Mouse (Mus musculus) myocyte (in vitro differentiated cells): Measurements from ENCODE around the gene Drg2.

Experiments
- E2F4 ChIP-seq: IDR thresholded peaks from one replicate; pipeline ENCODE4 v1.6.1; 2011; ENCODE audit warnings: mild to moderate bottlenecking, control low read depth, moderate library complexity; ENCODE audit not compliant: insufficient read depth
- MAX ChIP-seq: IDR thresholded peaks from one replicate; pipeline ENCODE4 v1.6.1; 2011; ENCODE audit warnings: low read depth, mild to moderate bottlenecking, control low read depth
- MYOD1 ChIP-seq, 3 experiments: IDR thresholded peaks; one replicate each; pipeline ENCODE4 v1.6.1; 2011; ENCODE audit warnings: control low read depth in 2 of 3, low read depth in 2 of 3, mild to moderate bottlenecking in 2 of 3, moderate library complexity in 1 of 3; ENCODE audit not compliant: insufficient read length in 2 of 3, control insufficient read depth in 1 of 3
- POLR2A ChIP-seq: IDR thresholded peaks from one replicate; pipeline ENCODE4 v1.6.1; 2011; ENCODE audit warnings: low read depth, mild to moderate bottlenecking, control low read depth, moderate library complexity; ENCODE audit not compliant: insufficient read length
- POLR2AphosphoS2 ChIP-seq: IDR thresholded peaks from one replicate; pipeline ENCODE4 v1.6.1; 2011; ENCODE audit warnings: low read depth, control low read depth; ENCODE audit not compliant: insufficient read length
- USF1 ChIP-seq: IDR thresholded peaks from one replicate; pipeline ENCODE4 v1.6.1; 2011; ENCODE audit warnings: low read depth, mild to moderate bottlenecking, control low read depth, moderate library complexity

- TF ChIP-seq POLR2AphosphoS2 (no peak), E2F4 (no peak), MAX (no peak), MYOD1 (IDR thresholded peaks at IDR 0.05; ENCODE audit: control insufficient read depth in 1 of 3, insufficient read length in 2 of 3, low read depth in 2 of 3) (no peak), POLR2A (no peak), USF1 (no peak)
Measured at GRCm38 (mm10) chr11:60418473-60418803, 36.0 kb upstream of the Drg2 start.
